Mouse (Mus musculus) forebrain, postnatal 0 days (tissue): ENCODE measurements around the gene Sept6. TPM values are rescaled to one million over a fixed set of nuclear protein-coding genes. Genes with fewer than 3 reads are reported as not detected.
"Not testable (repeated sequence)": the region's sequence is repeated elsewhere in the genome, so short reads cannot be mapped to it uniquely, and the experiment has no call there.

Source experiments
- ATAC-seq: fragments of 200-750 bp; cut with Nextera tagmentation; 2 replicates; pipeline ENCODE4 v1.8.0; 2017; ENCODE audit warnings: mild to moderate bottlenecking, moderate library complexity
- DNase-seq: peaks from one replicate; pipeline ENCODE4 v3.0.0-alpha.2; 2015
- H3K27ac ChIP-seq: fragments of 300-500 bp; sonication (generic); 2 replicates; pipeline ENCODE4 v1.5.1; 2014; ENCODE audit warnings: low read depth, mild to moderate bottlenecking, antibody characterized with exemption, low read length, moderate library complexity, mixed read lengths
- H3K27me3 ChIP-seq: fragments of 300-500 bp; sonication (generic); 2 replicates; pipeline ENCODE4 v1.6.1; 2014; ENCODE audit warnings: mild to moderate bottlenecking, low read length, mixed read lengths; ENCODE audit not compliant: insufficient read depth
- H3K36me3 ChIP-seq: fragments of 300-500 bp; sonication (generic); 2 replicates; pipeline ENCODE4 v1.6.1; 2014; ENCODE audit warnings: mild to moderate bottlenecking, moderate library complexity; ENCODE audit not compliant: insufficient read depth
- H3K4me1 ChIP-seq: fragments of 300-500 bp; sonication (generic); 2 replicates; pipeline ENCODE4 v1.6.1; 2014; ENCODE audit warnings: antibody characterized with exemption; ENCODE audit not compliant: insufficient read depth
- H3K4me2 ChIP-seq: fragments of 300-500 bp; sonication (generic); 2 replicates; pipeline ENCODE4 v1.6.1; 2014; ENCODE audit warnings: low read depth, mild to moderate bottlenecking, moderate library complexity
- H3K4me3 ChIP-seq: fragments of 300-500 bp; sonication (generic); 2 replicates; pipeline ENCODE4 v1.5.1; 2014; ENCODE audit warnings: low read depth, low read length, mixed read lengths
- H3K9ac ChIP-seq: fragments of 300-500 bp; sonication (generic); 2 replicates; pipeline ENCODE4 v1.6.1; 2014; ENCODE audit warnings: mild to moderate bottlenecking
- H3K9me3 ChIP-seq: fragments of 300-500 bp; sonication (generic); 2 replicates; pipeline ENCODE4 v1.6.1; 2016; ENCODE audit warnings: low read length
- CTCF ChIP-seq: sonication (generic); IDR thresholded peaks from 2 replicates; pipeline ENCODE4 v1.5.1; 2016; ENCODE audit warnings: antibody characterized with exemption, control low read depth, low read depth
- WGBS: fragments of 180-500 bp; shearing (Covaris S2); extraction: QIAGEN DNeasy Blood & Tissue Kit; methylation state at CpG from one replicate; pipeline ENCODE4 v1.1.7; 2014; 5-methylcytosine and 5-hydroxymethylcytosine counted together
- polyA plus RNA-seq: library from polyadenylated mRNA; unstranded; fragments of >200 nt; fragmentation: Nextera tagmentation; extraction: Ambion mirVana; gene quantifications from 2 replicates; pipeline ENCODE4 v1.2.1, GENCODE M21; 2015
- total RNA-seq: library from RNA; depleted of rRNA; stranded (reverse); fragments of >200 nt; gene quantifications from 2 replicates; pipeline ENCODE4 v1.2.3, GENCODE M21; 2014

Gene Sept6
- total and polyA plus RNA-seq, 2 experiments from 2014 or later = 59.1 to 101 TPM

- Histone ChIP-seq H3K4me1 (no peaks in the 10 kb centered on the region), H3K9me3 (no peaks in the 10 kb centered on the region), H3K27ac (peak within 1 kb of the TSS; percentile 80), H3K4me3 (peak within 1 kb of the TSS; percentile 50), H3K36me3 (no peaks in the 10 kb centered on the region), H3K9ac (peak within 1 kb of the TSS; percentile 62), H3K27me3 (no peaks in the 10 kb centered on the region), H3K4me2 (peak within 1 kb of the TSS; percentile 47)
- DNase-seq (peak; percentile 55), ATAC-seq (peak; percentile 69)
- WGBS = 30% methylated on average over 37 of the region's 47 CpGs
- TF ChIP-seq CTCF = no peak
These were observed 89.1 kb downstream of the Sept6 start, which contains the start of gene Nkrf for GRCm38 (mm10) chrX:36902321-36903114. TSS of gene Nkrf (minus strand) at chrX:36902899.

DNA sequence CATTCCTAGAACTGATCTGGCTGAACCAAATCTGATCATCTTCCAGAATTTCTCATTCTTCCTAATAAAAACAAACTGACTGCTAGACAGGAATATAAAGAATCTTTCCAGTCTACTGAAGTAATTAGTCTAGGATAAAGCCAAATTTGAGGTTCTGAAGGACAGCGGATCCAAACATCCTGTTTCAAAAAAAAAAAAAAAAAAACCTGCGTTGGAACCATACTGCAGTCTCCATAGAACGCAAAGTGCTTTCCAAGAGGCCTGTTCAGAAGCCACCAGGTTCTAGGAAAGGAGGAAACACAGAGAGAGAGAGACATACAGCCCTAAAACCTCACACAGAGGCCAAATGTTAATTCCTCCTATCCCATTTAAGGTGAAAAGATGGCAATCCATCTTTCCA, 89.9 kb downstream of the Sept6 start:
- Histone ChIP-seq H3K9ac (peak overlapping the region; percentile 62), H3K9me3 (no peaks in the 10 kb centered on the region), H3K27ac (peak overlapping the region; percentile 80), H3K27me3 (no peaks in the 10 kb centered on the region), H3K4me3 (peak overlapping the region; percentile 50), H3K4me1 (no peaks in the 10 kb centered on the region), H3K4me2 (peak overlapping the region; percentile 47), H3K36me3 (no peaks in the 10 kb centered on the region)
- 32% methylated on average over 3 of the region's 3 CpGs for WGBS
- TF ChIP-seq CTCF = no peak
- DNase-seq (no peak), ATAC-seq (no peak)

DNA sequence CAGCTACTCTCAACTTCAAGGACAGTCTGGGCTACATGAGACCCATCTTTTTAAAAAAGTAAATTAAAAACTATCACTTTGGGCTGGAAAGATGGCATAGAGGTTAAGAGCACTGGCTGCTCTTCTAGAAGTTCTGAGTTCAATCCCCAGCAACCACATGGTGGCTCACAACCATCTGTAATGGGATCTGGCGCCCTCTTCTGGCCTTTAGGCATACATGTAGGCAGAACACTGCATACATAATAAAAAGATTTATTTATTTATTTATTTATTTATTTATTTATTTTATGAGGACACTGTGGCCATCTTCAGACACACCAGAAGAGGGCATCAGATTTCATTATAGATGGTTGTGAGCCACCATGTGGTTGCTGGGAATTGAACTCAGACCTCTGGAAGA, 92.7 kb downstream of the Sept6 start:
- DNase-seq, H3K36me3 ChIP-seq: not testable (repeated sequence)
- TF ChIP-seq CTCF = peak; percentile 28; the same call in 1 of the 2 replicates

DNA sequence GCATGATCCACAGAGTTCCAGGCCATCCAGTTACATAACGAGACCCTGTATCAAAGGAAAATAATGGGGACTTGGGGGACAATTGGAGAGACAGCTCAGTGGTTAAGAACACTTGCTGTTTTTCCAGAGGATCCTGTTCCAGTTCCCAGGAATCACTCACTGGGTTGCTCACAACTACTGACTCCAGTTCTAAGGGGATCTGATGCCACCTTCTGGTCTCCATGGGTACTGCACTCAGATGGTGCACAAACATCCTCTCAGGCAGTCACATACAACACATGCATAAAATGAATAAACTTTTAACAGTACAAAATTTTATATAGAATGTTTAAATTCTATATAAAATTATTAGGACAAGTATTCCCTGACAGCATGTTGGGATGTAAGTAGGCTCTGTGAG, 106.9 kb downstream of the Sept6 start:
- ATAC-seq = no peak
- DNase-seq = no peak
- no peak overlapping the region for H3K27ac ChIP-seq
- no peak overlapping the region for H3K4me2 ChIP-seq
- TF ChIP-seq CTCF = peak; percentile 48
- no peak overlapping the region for H3K9ac ChIP-seq
- no peaks in the 10 kb centered on the region for H3K27me3 ChIP-seq
- no peaks in the 10 kb centered on the region for H3K36me3 ChIP-seq
- no peak overlapping the region for H3K4me3 ChIP-seq
- H3K9me3 ChIP-seq = no peaks in the 10 kb centered on the region
- no peaks in the 10 kb centered on the region for H3K4me1 ChIP-seq
- 91% methylated on average over 1 of the region's 1 CpGs for WGBS

More for the DNA sequence above, 92.7 kb downstream of the Sept6 start:
- H3K9ac ChIP-seq, H3K9me3 ChIP-seq, H3K27me3 ChIP-seq, H3K4me2 ChIP-seq, H3K27ac ChIP-seq, H3K4me3 ChIP-seq, ATAC-seq, H3K4me1 ChIP-seq: not testable (repeated sequence)
- WGBS = 24% methylated on average over 1 of the region's 1 CpGs

GRCm38 (mm10) chrX:36874704-36875128, 116.9 kb downstream of the Sept6 start:
- no peaks in the 10 kb centered on the region for H3K4me1 ChIP-seq
- H3K9me3 ChIP-seq = no peaks in the 10 kb centered on the region
- no peak for TF ChIP-seq CTCF
- H3K27ac ChIP-seq = peak overlapping the region; percentile 64; the same call in 1 of the 2 replicates
- no peaks in the 10 kb centered on the region for H3K36me3 ChIP-seq
- ATAC-seq (peak; percentile 57), DNase-seq (peak; percentile 17)
- WGBS = 32% methylated on average over 29 of the region's 36 CpGs
- H3K9ac ChIP-seq = peak overlapping the region; percentile 62
- H3K27me3 ChIP-seq = no peaks in the 10 kb centered on the region
- peak overlapping the region; percentile 58 for H3K4me3 ChIP-seq
- H3K4me2 ChIP-seq = peak overlapping the region; percentile 52

DNA sequence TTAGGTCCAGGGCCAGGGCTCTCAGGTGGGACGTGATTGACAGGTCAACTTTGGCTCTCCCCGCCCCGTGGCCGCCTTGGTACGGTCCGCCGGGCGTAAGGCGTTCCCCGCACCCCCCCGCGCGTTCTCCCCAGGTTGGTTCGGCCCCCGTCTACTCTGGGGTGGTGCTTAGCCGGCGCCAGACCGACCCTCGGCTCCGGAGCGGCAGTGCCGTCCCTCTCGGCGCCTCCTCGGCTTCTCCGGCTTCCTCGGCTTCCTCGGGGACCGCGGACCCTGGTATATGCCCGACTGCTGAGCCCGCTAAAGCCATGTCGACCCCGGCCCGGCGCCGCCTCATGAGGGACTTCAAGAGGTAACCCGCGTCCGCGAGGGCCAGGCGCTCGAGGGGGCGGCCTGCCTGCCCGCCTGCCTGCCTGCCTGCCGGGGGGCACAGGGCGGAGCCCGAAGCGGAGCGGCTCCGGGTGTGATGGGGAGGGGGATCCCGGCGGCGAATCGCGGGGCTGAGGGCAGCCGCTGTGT, 117.4 kb downstream of the Sept6 start:
- peak overlapping the region; percentile 52 for H3K4me2 ChIP-seq
- ATAC-seq = peak; percentile 98
- peak overlapping the region; percentile 62 for H3K9ac ChIP-seq
- H3K27ac ChIP-seq = peak overlapping the region; percentile 64; the same call in 1 of the 2 replicates
- peak; percentile 82 for DNase-seq
- WGBS = 16% methylated on average over 57 of the region's 57 CpGs
- no peaks in the 10 kb centered on the region for H3K27me3 ChIP-seq
- no peaks in the 10 kb centered on the region for H3K9me3 ChIP-seq
- H3K36me3 ChIP-seq = no peaks in the 10 kb centered on the region
- peak overlapping the region; percentile 58 for H3K4me3 ChIP-seq
- H3K4me1 ChIP-seq = no peaks in the 10 kb centered on the region
- no peak for TF ChIP-seq CTCF

DNA sequence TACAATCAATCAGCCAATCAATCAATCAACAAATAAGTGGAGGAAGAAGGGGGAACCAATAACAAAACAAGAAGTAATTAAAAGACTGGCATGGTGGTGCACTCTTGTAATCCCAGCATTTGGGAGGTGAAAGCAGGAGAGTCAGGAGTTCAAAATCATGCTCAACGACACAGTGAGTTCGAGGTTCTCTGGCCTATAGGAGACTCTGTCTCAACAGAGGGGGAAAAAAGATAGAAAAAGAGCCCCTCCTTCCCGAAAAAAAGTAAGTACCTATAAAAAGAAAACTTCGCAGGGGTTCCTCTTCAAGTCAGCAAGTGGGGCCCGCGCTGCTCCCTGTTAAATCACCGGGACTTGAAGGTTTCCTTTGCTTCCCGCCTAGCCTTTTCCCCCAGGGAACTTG, 117.8 kb downstream of the Sept6 start, which contains the start of the genes Ube2a and C330007P06Rik:
Gene Ube2a (plus strand): TSS at position 136 of the 400 bp plus-strand sequence.
Gene C330007P06Rik (minus strand): TSS at position 347 of the 400 bp plus-strand sequence.
- 24% methylated on average over 8 of the region's 8 CpGs for WGBS

More for the DNA sequence above, 117.8 kb downstream of the Sept6 start, which contains the start of the genes Ube2a and C330007P06Rik:
- Histone ChIP-seq H3K9ac (peak within 1 kb of the TSS; percentile 62), H3K36me3 (no peaks in the 10 kb centered on the region), H3K4me3 (peak within 1 kb of the TSS; percentile 58), H3K4me2 (peak within 1 kb of the TSS; percentile 52), H3K4me1 (no peaks in the 10 kb centered on the region), H3K9me3 (no peaks in the 10 kb centered on the region), H3K27me3 (no peaks in the 10 kb centered on the region), H3K27ac (peak within 1 kb of the TSS; percentile 64; the same call in 1 of the 2 replicates)
- DNase-seq (no peak), ATAC-seq (no peak)
- TF ChIP-seq CTCF = no peak
